Mouse (Mus musculus): ENCODE measurements around the gene Top3a. TPM values are rescaled to one million over a fixed set of nuclear protein-coding genes. Genes with fewer than 3 reads are reported as not detected.

Top3a gene
- total RNA-seq, 2 experiments from 2014 or later: 5.0 to 6.1 TPM

- Histone ChIP-seq H3K4me3 (peak overlapping the region; percentile 97), H3K27ac (peak overlapping the region; percentile 73)
- intact Hi-C loops (cut with DNase I): loop anchor here (5.0 kb wide), 3 partner anchors 78 to 178 kb away; partner anchors contain the start of genes Alkbh5, Smcr8, Tmem11 and Top3a
- no peak; the same call in 1 of the 2 replicates for TF ChIP-seq CTCF (IDR thresholded peaks at IDR 0.05)
- DNase-seq (ENCODE audit: extremely low spot score in 1 of 2, low spot score in 2 of 2): peak; percentile 16 to 35
These were observed 78.2 kb downstream of the Top3a start for GRCm38 (mm10) chr11:60698806-60699523.

- DNase-seq (ENCODE audit: extremely low spot score in 1 of 2, low spot score in 2 of 2): no peak
- Histone ChIP-seq H3K4me3 (no peak overlapping the region), H3K27ac (no peak overlapping the region)
- peak; percentile 60 for TF ChIP-seq CTCF (IDR thresholded peaks at IDR 0.05)
- intact Hi-C loops (cut with DNase I): loop anchor here (5.0 kb wide), 3 partner anchors 80 to 180 kb away; partner anchors contain the start of genes Alkbh5, Smcr8, Tmem11 and Top3a
These were observed 79.6 kb downstream of the Top3a start for GRCm38 (mm10) chr11:60697561-60697960.

- TF ChIP-seq CTCF (IDR thresholded peaks at IDR 0.05): no peak; the same call in none of the 2 replicates
- intact Hi-C loops (cut with DNase I): loop anchor here (5.0 kb wide), 3 partner anchors 81 to 181 kb away; partner anchors contain the start of genes Alkbh5, Smcr8, Tmem11 and Top3a
- Histone ChIP-seq H3K4me3 (no peak overlapping the region), H3K27ac (no peak overlapping the region)
- DNase-seq (ENCODE audit: extremely low spot score in 1 of 2, low spot score in 2 of 2): no peak
These were observed 81.0 kb downstream of the Top3a start for GRCm38 (mm10) chr11:60696165-60696564.

Small RNAs within 50 kb of the gene (microRNA-seq; reads per million reads assigned to microRNA genes)
- gene Mir5100: 0.73 to 2.4 reads per million in 2 experiments

Other genes with a start within 250 kb of the Top3a start
- 10 to 100 TPM; 56.2 to 58.2 TPM for gene Alkbh5, start 241.0 kb downstream of the Top3a start, total RNA-seq (2021)
- 10 to 100 TPM; 37.8 to 37.9 TPM for gene Llgl1, start 77.6 kb downstream of the Top3a start, total RNA-seq (2021)
- 10 to 100 TPM; 65.0 to 65.3 TPM for gene Flii, start 50.1 kb downstream of the Top3a start, total RNA-seq (2021)
- 10 to 100 TPM; 17.9 to 20.8 TPM for gene Mief2, start 49.0 kb downstream of the Top3a start, total RNA-seq (2021)
- gene Smcr8, start 159 bp upstream of the Top3a start, total RNA-seq (2021): 10 to 100 TPM; 31.0 to 32.6 TPM
- 1 to 10 TPM; 2.2 to 3.1 TPM for gene Shmt1, start 34.4 kb upstream of the Top3a start, total RNA-seq (2021)
- 10 to 100 TPM; 27.3 to 28.4 TPM for gene Dhrs7b, start 53.3 kb upstream of the Top3a start, total RNA-seq (2021)
- gene Tmem11, start 101.9 kb upstream of the Top3a start, total RNA-seq (2021): 10 to 100 TPM; 28.8 to 31.0 TPM
- 10 to 100 TPM; 10.1 to 11.3 TPM for gene Natd1, start 137.4 kb upstream of the Top3a start, total RNA-seq (2021)
- 10 to 100 TPM; 18.4 to 23.6 TPM for gene Map2k3, start 154.7 kb upstream of the Top3a start, total RNA-seq (2021)
- gene Kcnj12, start 245.2 kb upstream of the Top3a start, total RNA-seq (2021): 10 to 100 TPM; 19.0 to 19.2 TPM